Mouse (Mus musculus) heart, postnatal 0 days (tissue): Measurements from ENCODE around the gene Hipk4. TPM values are rescaled to one million over a fixed set of nuclear protein-coding genes. Genes with fewer than 3 reads are reported as not detected.

ENCODE experiments used
- ATAC-seq: fragments of 200-750 bp; cut with Nextera tagmentation; 2 replicates; pipeline ENCODE4 v1.8.0; 2017; ENCODE audit warnings: low read depth, moderate number of reproducible peaks, moderate library complexity; ENCODE audit not compliant: insufficient read depth
- DNase-seq: peaks from one replicate; pipeline ENCODE4 v3.0.0-alpha.2; 2016; ENCODE audit warnings: low spot score
- H3K27ac ChIP-seq: fragments of 300-500 bp; sonication (generic); 2 replicates; pipeline ENCODE4 v1.5.1; 2014; ENCODE audit warnings: low read depth, mild to moderate bottlenecking
- H3K27me3 ChIP-seq: fragments of 300-500 bp; sonication (generic); 2 replicates; pipeline ENCODE4 v1.6.1; 2014; ENCODE audit warnings: low read length, mixed read lengths; ENCODE audit not compliant: control insufficient read depth, insufficient read depth
- H3K36me3 ChIP-seq: fragments of 300-500 bp; sonication (generic); replicated peaks from 2 replicates; pipeline ENCODE4 v1.6.1; 2014; ENCODE audit warnings: low read length, mixed read lengths; ENCODE audit not compliant: control insufficient read depth, insufficient read depth
- H3K4me1 ChIP-seq: fragments of 300-500 bp; sonication (generic); 2 replicates; pipeline ENCODE4 v1.6.1; 2014; ENCODE audit warnings: antibody characterized with exemption; ENCODE audit not compliant: control insufficient read depth, insufficient read depth
- H3K4me2 ChIP-seq: fragments of 300-500 bp; sonication (generic); 2 replicates; pipeline ENCODE4 v1.6.1; 2014; ENCODE audit warnings: low read depth, mild to moderate bottlenecking, low read length, moderate library complexity
- H3K4me3 ChIP-seq: fragments of 300-500 bp; sonication (generic); 2 replicates; pipeline ENCODE4 v1.5.1; 2014; ENCODE audit warnings: low read depth, low read length
- H3K9ac ChIP-seq: fragments of 300-500 bp; sonication (generic); replicated peaks from 2 replicates; pipeline ENCODE4 v1.6.1; 2014; ENCODE audit warnings: low read depth, low read length, mixed read lengths
- H3K9me3 ChIP-seq: fragments of 300-500 bp; sonication (generic); replicated peaks from 2 replicates; pipeline ENCODE4 v1.6.1; 2016; ENCODE audit warnings: low read length; ENCODE audit not compliant: control insufficient read depth
- CTCF ChIP-seq: IDR thresholded peaks from 2 replicates; pipeline ENCODE4 v1.5.1; 2016; ENCODE audit warnings: antibody characterized with exemption, control low read depth, low read depth
- EP300 ChIP-seq: IDR thresholded peaks from 2 replicates; pipeline ENCODE4 v1.6.1; 2016; ENCODE audit warnings: antibody characterized with exemption, low read depth
- WGBS: fragments of 180-500 bp; shearing (Covaris S2); extraction: QIAGEN DNeasy Blood & Tissue Kit; methylation state at CpG from one replicate; pipeline ENCODE4 v1.1.7; 2014; 5-methylcytosine and 5-hydroxymethylcytosine counted together
- polyA plus RNA-seq: library from polyadenylated mRNA; unstranded; fragments of >200 nt; fragmentation: Nextera tagmentation; extraction: Ambion mirVana; gene quantifications from 2 replicates; pipeline ENCODE4 v1.2.1, GENCODE M21; 2015
- total RNA-seq: library from RNA; depleted of rRNA; stranded (reverse); fragments of >200 nt; gene quantifications from 2 replicates; pipeline ENCODE4 v1.2.3, GENCODE M21; 2014; ENCODE audit warnings: low replicate concordance

Hipk4 gene
- total and polyA plus RNA-seq, 2 experiments from 2014 or later: 0.18 to 0.23 TPM

- Histone ChIP-seq H3K9me3 (no peaks in the 10 kb centered on the region), H3K4me1 (0 out of 2 replicates have a peak, but pooled peaks cover 7% of the 10 kb centered on the region), H3K4me2 (no peak within 1 kb of the TSS), H3K4me3 (no peak within 1 kb of the TSS), H3K27me3 (no peaks in the 10 kb centered on the region), H3K9ac (no peak within 1 kb of the TSS), H3K36me3 (no peaks in the 10 kb centered on the region), H3K27ac (no peak within 1 kb of the TSS)
- TF ChIP-seq CTCF (no peak), EP300 (no peak)
- WGBS: 45% methylated on average over 3 of the region's 3 CpGs
- no peak for ATAC-seq
- no peak for DNase-seq
These were observed 24.0 kb upstream of the Hipk4 start, which contains the start of gene Prx for GRCm38 (mm10) chr7:27499036-27499435. Gene Prx (plus strand): TSS chr7:27499324.

GRCm38 (mm10) chr7:27501620-27502019 is 21.4 kb upstream of the Hipk4 start:
- whole genome bisulfite sequencing: 24% methylated on average over 4 of the region's 4 CpGs
- Histone ChIP-seq H3K36me3 (no peaks in the 10 kb centered on the region), H3K9me3 (no peaks in the 10 kb centered on the region), H3K27ac (peak overlapping the region; percentile 40), H3K4me2 (no peak overlapping the region), H3K4me1 (peaks cover 14% of the 10 kb centered on the region), H3K4me3 (no peak overlapping the region), H3K9ac (no peak overlapping the region), H3K27me3 (no peaks in the 10 kb centered on the region)
- DNase-seq: peak; percentile 65
- TF ChIP-seq EP300 (peak; percentile 44; the same call in 1 of the 2 replicates), CTCF (no peak)
- peak; percentile 67 for ATAC-seq

- no peaks in the 10 kb centered on the region for H3K9me3 ChIP-seq
- H3K4me3 ChIP-seq: peak overlapping the region; percentile 67
- peak overlapping the region; percentile 97 for H3K27ac ChIP-seq
- WGBS: 27% methylated on average over 9 of the region's 9 CpGs
- ATAC-seq (no peak), DNase-seq (peak; percentile 37)
- H3K36me3 ChIP-seq: no peaks in the 10 kb centered on the region
- TF ChIP-seq CTCF: no peak
- H3K4me1 ChIP-seq: peaks cover 14% of the 10 kb centered on the region
- H3K27me3 ChIP-seq: no peaks in the 10 kb centered on the region
- peak overlapping the region; percentile 83 for H3K4me2 ChIP-seq
- H3K9ac ChIP-seq: peak overlapping the region; percentile 60; the same call in 1 of the 2 replicates
These were observed 16.2 kb upstream of the Hipk4 start for GRCm38 (mm10) chr7:27506765-27507370.

GRCm38 (mm10) chr7:27507711-27508647 is 15.1 kb upstream of the Hipk4 start:
- under 1% methylated on average over 54 of the region's 54 CpGs for WGBS
- Histone ChIP-seq H3K4me2 (peak overlapping the region; percentile 83), H3K27me3 (no peaks in the 10 kb centered on the region), H3K4me3 (peak overlapping the region; percentile 67), H3K4me1 (peaks cover 14% of the 10 kb centered on the region), H3K9me3 (no peaks in the 10 kb centered on the region), H3K36me3 (no peaks in the 10 kb centered on the region), H3K27ac (peak overlapping the region; percentile 97), H3K9ac (peak overlapping the region; percentile 60)
- ATAC-seq (peak; percentile 92), DNase-seq (peak; percentile 96)
- TF ChIP-seq CTCF: peak; percentile 26; the same call in 1 of the 2 replicates
- TF ChIP-seq EP300: no peak

- peak; percentile 74 for ATAC-seq
- H3K4me2 ChIP-seq: peak overlapping the region; percentile 83
- 17% methylated on average over 6 of the region's 6 CpGs for WGBS
- H3K27me3 ChIP-seq: no peaks in the 10 kb centered on the region
- peaks cover 14% of the 10 kb centered on the region for H3K4me1 ChIP-seq
- peak; percentile 69 for DNase-seq
- H3K9ac ChIP-seq: no peak overlapping the region
- TF ChIP-seq CTCF: peak; percentile 80
- TF ChIP-seq EP300: no peak
- H3K9me3 ChIP-seq: no peaks in the 10 kb centered on the region
- H3K27ac ChIP-seq: peak overlapping the region; percentile 97
- H3K36me3 ChIP-seq: no peaks in the 10 kb centered on the region
- peak overlapping the region; percentile 67 for H3K4me3 ChIP-seq
These were observed 14.4 kb upstream of the Hipk4 start for GRCm38 (mm10) chr7:27508648-27509005.
